Mouse (Mus musculus): ENCODE results near the gene Galnt2. TPM values are rescaled to one million over a fixed set of nuclear protein-coding genes. Genes with fewer than 3 reads are reported as not detected.

Galnt2 gene
- polyA plus RNA-seq, 1 experiment from 2014 or later, result 55.8 TPM

GRCm38 (mm10) chr8:124270504-124270903, 39.3 kb downstream of the Galnt2 start:
- ATAC-seq (ENCODE audit: low read depth), result no peak
- H3K4me2 ChIP-seq (ENCODE audit: low read depth, low read length), result no peak overlapping the region
- H3K9me3 ChIP-seq (ENCODE audit: control insufficient read depth, low read length), result no peaks in the 10 kb centered on the region
- peak overlapping the region; percentile 23; the same call in 1 of the 2 replicates for H3K27ac ChIP-seq (ENCODE audit: low read depth, low read length)
- no peaks in the 10 kb centered on the region for H3K36me3 ChIP-seq (ENCODE audit: control insufficient read depth, insufficient read depth, low read length)
- H3K9ac ChIP-seq (replicated peaks; ENCODE audit: low read depth, low read length), result no peak overlapping the region
- WGBS, result 89% methylated on average over 6 of the region's 6 CpGs
- H3K4me3 ChIP-seq (ENCODE audit: low read depth, low read length), result no peak overlapping the region
- H3K4me1 ChIP-seq (ENCODE audit: control insufficient read depth, insufficient read depth, low read length), result peaks cover 24% of the 10 kb centered on the region; the same call in 1 of the 2 replicates
- H3K27me3 ChIP-seq (ENCODE audit: control insufficient read depth, insufficient read depth, low read length), result no peaks in the 10 kb centered on the region

GRCm38 (mm10) chr8:124270904-124271303, 39.7 kb downstream of the Galnt2 start:
- Histone ChIP-seq H3K36me3 (ENCODE audit: control insufficient read depth, insufficient read depth, low read length) (no peaks in the 10 kb centered on the region), H3K4me1 (ENCODE audit: control insufficient read depth, insufficient read depth, low read length) (peaks cover 24% of the 10 kb centered on the region; the same call in 1 of the 2 replicates), H3K27ac (ENCODE audit: low read depth, low read length) (peak overlapping the region; percentile 23; the same call in 1 of the 2 replicates), H3K4me2 (ENCODE audit: low read depth, low read length) (no peak overlapping the region), H3K4me3 (ENCODE audit: low read depth, low read length) (no peak overlapping the region), H3K9me3 (ENCODE audit: control insufficient read depth, low read length) (no peaks in the 10 kb centered on the region), H3K27me3 (ENCODE audit: control insufficient read depth, insufficient read depth, low read length) (no peaks in the 10 kb centered on the region), H3K9ac (replicated peaks; ENCODE audit: low read depth, low read length) (no peak overlapping the region)
- 80% methylated on average over 11 of the region's 11 CpGs for WGBS
- no peak for ATAC-seq (ENCODE audit: low read depth)

GRCm38 (mm10) chr8:124271518-124271917, 40.3 kb downstream of the Galnt2 start:
- Histone ChIP-seq H3K4me3 (ENCODE audit: low read depth, low read length) (no peak overlapping the region), H3K27ac (ENCODE audit: low read depth, low read length) (no peak overlapping the region), H3K4me1 (ENCODE audit: control insufficient read depth, insufficient read depth, low read length) (peaks cover 24% of the 10 kb centered on the region; the same call in 1 of the 2 replicates), H3K9ac (replicated peaks; ENCODE audit: low read depth, low read length) (no peak overlapping the region), H3K27me3 (ENCODE audit: control insufficient read depth, insufficient read depth, low read length) (no peaks in the 10 kb centered on the region), H3K36me3 (ENCODE audit: control insufficient read depth, insufficient read depth, low read length) (no peaks in the 10 kb centered on the region), H3K4me2 (ENCODE audit: low read depth, low read length) (no peak overlapping the region), H3K9me3 (ENCODE audit: control insufficient read depth, low read length) (no peaks in the 10 kb centered on the region)
- ATAC-seq (ENCODE audit: low read depth), result no peak
- 81% methylated on average over 12 of the region's 12 CpGs for WGBS

GRCm38 (mm10) chr8:124272792-124273191, 41.6 kb downstream of the Galnt2 start:
- no peak overlapping the region for H3K4me2 ChIP-seq (ENCODE audit: low read depth, low read length)
- no peak overlapping the region for H3K27ac ChIP-seq (ENCODE audit: low read depth, low read length)
- ATAC-seq (ENCODE audit: low read depth), result no peak
- no peaks in the 10 kb centered on the region for H3K36me3 ChIP-seq (ENCODE audit: control insufficient read depth, insufficient read depth, low read length)
- H3K27me3 ChIP-seq (ENCODE audit: control insufficient read depth, insufficient read depth, low read length), result no peaks in the 10 kb centered on the region
- H3K9me3 ChIP-seq (ENCODE audit: control insufficient read depth, low read length), result no peaks in the 10 kb centered on the region
- WGBS, result 88% methylated on average over 3 of the region's 3 CpGs
- no peak overlapping the region for H3K4me3 ChIP-seq (ENCODE audit: low read depth, low read length)
- H3K4me1 ChIP-seq (ENCODE audit: control insufficient read depth, insufficient read depth, low read length), result peaks cover 24% of the 10 kb centered on the region; the same call in 1 of the 2 replicates
- H3K9ac ChIP-seq (replicated peaks; ENCODE audit: low read depth, low read length), result no peak overlapping the region

- Histone ChIP-seq H3K4me1 (ENCODE audit: control insufficient read depth, insufficient read depth, low read length) (peaks cover 30% of the 10 kb centered on the region; the same call in 1 of the 2 replicates), H3K27ac (ENCODE audit: low read depth, low read length) (no peak overlapping the region)
- whole genome bisulfite sequencing, result 65% methylated on average over 8 of the region's 8 CpGs
Observed at GRCm38 (mm10) chr8:124273606-124274218, 42.5 kb downstream of the Galnt2 start.

GRCm38 (mm10) chr8:124274441-124275120, 43.4 kb downstream of the Galnt2 start:
- Histone ChIP-seq H3K4me2 (ENCODE audit: low read depth, low read length) (no peak overlapping the region), H3K36me3 (ENCODE audit: control insufficient read depth, insufficient read depth, low read length) (no peaks in the 10 kb centered on the region), H3K4me1 (ENCODE audit: control insufficient read depth, insufficient read depth, low read length) (peaks cover 25% of the 10 kb centered on the region; the same call in 1 of the 2 replicates), H3K9me3 (ENCODE audit: control insufficient read depth, low read length) (no peaks in the 10 kb centered on the region), H3K27ac (ENCODE audit: low read depth, low read length) (no peak overlapping the region), H3K4me3 (ENCODE audit: low read depth, low read length) (no peak overlapping the region), H3K27me3 (ENCODE audit: control insufficient read depth, insufficient read depth, low read length) (no peaks in the 10 kb centered on the region), H3K9ac (replicated peaks; ENCODE audit: low read depth, low read length) (no peak overlapping the region)
- WGBS, result 36% methylated on average over 10 of the region's 10 CpGs
- no peak for ATAC-seq (ENCODE audit: low read depth)

More at GRCm38 (mm10) chr8:124273606-124274218, 42.5 kb downstream of the Galnt2 start:
- Histone ChIP-seq H3K9me3 (ENCODE audit: control insufficient read depth, low read length) (no peaks in the 10 kb centered on the region), H3K4me2 (ENCODE audit: low read depth, low read length) (no peak overlapping the region), H3K36me3 (ENCODE audit: control insufficient read depth, insufficient read depth, low read length) (no peaks in the 10 kb centered on the region), H3K4me3 (ENCODE audit: low read depth, low read length) (no peak overlapping the region), H3K27me3 (ENCODE audit: control insufficient read depth, insufficient read depth, low read length) (no peaks in the 10 kb centered on the region), H3K9ac (replicated peaks; ENCODE audit: low read depth, low read length) (no peak overlapping the region)
- no peak for ATAC-seq (ENCODE audit: low read depth)

- no peaks in the 10 kb centered on the region for H3K9me3 ChIP-seq (ENCODE audit: control insufficient read depth, low read length)
- H3K4me2 ChIP-seq (ENCODE audit: low read depth, low read length), result no peak overlapping the region
- H3K9ac ChIP-seq (replicated peaks; ENCODE audit: low read depth, low read length), result no peak overlapping the region
- 87% methylated on average over 10 of the region's 10 CpGs for WGBS
- H3K27me3 ChIP-seq (ENCODE audit: control insufficient read depth, insufficient read depth, low read length), result no peaks in the 10 kb centered on the region
- ATAC-seq (ENCODE audit: low read depth), result no peak
- no peaks in the 10 kb centered on the region for H3K36me3 ChIP-seq (ENCODE audit: control insufficient read depth, insufficient read depth, low read length)
- H3K27ac ChIP-seq (ENCODE audit: low read depth, low read length), result no peak overlapping the region
- no peak overlapping the region for H3K4me3 ChIP-seq (ENCODE audit: low read depth, low read length)
- H3K4me1 ChIP-seq (ENCODE audit: control insufficient read depth, insufficient read depth, low read length), result peaks cover 21% of the 10 kb centered on the region; the same call in 1 of the 2 replicates
Observed at GRCm38 (mm10) chr8:124275377-124276071, 44.3 kb downstream of the Galnt2 start.

GRCm38 (mm10) chr8:124277951-124278910, 47.0 kb downstream of the Galnt2 start:
- H3K4me2 ChIP-seq (ENCODE audit: low read depth, low read length), result no peak overlapping the region
- no peak overlapping the region for H3K9ac ChIP-seq (replicated peaks; ENCODE audit: low read depth, low read length)
- no peak overlapping the region for H3K27ac ChIP-seq (ENCODE audit: low read depth, low read length)
- no peak overlapping the region for H3K4me3 ChIP-seq (ENCODE audit: low read depth, low read length)
- H3K9me3 ChIP-seq (ENCODE audit: control insufficient read depth, low read length), result no peaks in the 10 kb centered on the region
- peaks cover 34% of the 10 kb centered on the region for H3K4me1 ChIP-seq (ENCODE audit: control insufficient read depth, insufficient read depth, low read length)
- 67% methylated on average over 24 of the region's 24 CpGs for WGBS
- no peaks in the 10 kb centered on the region for H3K36me3 ChIP-seq (ENCODE audit: control insufficient read depth, insufficient read depth, low read length)
- no peaks in the 10 kb centered on the region for H3K27me3 ChIP-seq (ENCODE audit: control insufficient read depth, insufficient read depth, low read length)
- ATAC-seq (ENCODE audit: low read depth), result no peak

Measured in neural tube, embryonic 14.5 days (tissue).